Mouse (Mus musculus) ES-E14 (cell line): ENCODE measurements around the gene Efcab14. TPM values are rescaled to one million over a fixed set of nuclear protein-coding genes. Genes with fewer than 3 reads are reported as not detected.

Source experiments
- DNase-seq: peaks from one replicate; pipeline ENCODE4 v3.0.0-alpha.2; 2013; ENCODE audit warnings: low read depth, low spot score
- H3K27ac ChIP-seq: 2 replicates; pipeline ENCODE4 v1.5.1; 2012; ENCODE audit warnings: low read depth, mild to moderate bottlenecking, low read length, moderate library complexity, mixed read lengths; ENCODE audit not compliant: poor library complexity, insufficient read depth, severe bottlenecking
- H3K36me3 ChIP-seq: 2 replicates; pipeline ENCODE4 v1.6.1; 2012; ENCODE audit warnings: mild to moderate bottlenecking, low read length, moderate library complexity, mixed read lengths; ENCODE audit not compliant: control insufficient read depth, poor library complexity, insufficient read depth, severe bottlenecking
- H3K4me1 ChIP-seq, 2 experiments: fragments of 150-350 bp in 1 of 2; sonication (generic) in 1 of 2; 2 replicates each; pipeline ENCODE4 v1.6.1; 2012; ENCODE audit warnings: low read length in 2 of 2, mild to moderate bottlenecking in 1 of 2, mixed read lengths in 1 of 2; ENCODE audit not compliant: control insufficient read depth in 2 of 2, insufficient read depth in 2 of 2, poor library complexity in 1 of 2
- H3K4me3 ChIP-seq, 2 experiments: fragments of 150-350 bp in 1 of 2; sonication (generic) in 1 of 2; 2 replicates each; pipeline ENCODE4 v1.5.1; 2012; ENCODE audit warnings: low read length in 2 of 2, low read depth in 1 of 2, mild to moderate bottlenecking in 1 of 2, mixed read lengths in 1 of 2; ENCODE audit not compliant: insufficient read depth in 1 of 2, poor library complexity in 1 of 2, severe bottlenecking in 1 of 2
- H3K9ac ChIP-seq: 2 replicates; pipeline ENCODE4 v1.6.1; 2012; ENCODE audit warnings: low read depth, mild to moderate bottlenecking, low read length, mixed read lengths; ENCODE audit not compliant: poor library complexity, insufficient read depth, severe bottlenecking
- H3K9me3 ChIP-seq: fragments of 150-350 bp; sonication (generic); 2 replicates; pipeline ENCODE4 v1.6.1; 2012; ENCODE audit warnings: low read depth, mild to moderate bottlenecking, low read length; ENCODE audit not compliant: control insufficient read depth, insufficient read depth
- CHD2 ChIP-seq: IDR thresholded peaks from 2 replicates; pipeline ENCODE4 v1.6.1; 2014; ENCODE audit warnings: mild to moderate bottlenecking, low read depth, low read length, inconsistent platforms
- HCFC1 ChIP-seq: IDR thresholded peaks from 2 replicates; pipeline ENCODE4 v1.6.1; 2012; ENCODE audit warnings: low read length, inconsistent platforms, borderline replicate concordance; ENCODE audit not compliant: insufficient read depth
- MAFK ChIP-seq: IDR thresholded peaks from 2 replicates; pipeline ENCODE4 v1.6.1; 2014; ENCODE audit warnings: mild to moderate bottlenecking, low read depth, low read length, inconsistent platforms; ENCODE audit not compliant: insufficient read depth
- ZC3H11A ChIP-seq: IDR thresholded peaks from 2 replicates; pipeline ENCODE4 v1.6.1; 2012; ENCODE audit warnings: low read depth, mild to moderate bottlenecking, inconsistent platforms, low read length, borderline replicate concordance
- ZNF384 ChIP-seq: IDR thresholded peaks from 2 replicates; pipeline ENCODE4 v1.6.1; 2012; ENCODE audit warnings: low read depth, low read length, inconsistent platforms
- in situ Hi-C, 2 experiments: fragments of 600-800 bp; cut with MboI; formaldehyde crosslinking; loops; one replicate each; pipeline ENCODE4 v1.15.1; 2025; ENCODE audit warnings: low sequenced_read_pairs in 2 of 2, inconsistent platforms in 1 of 2; ENCODE audit not compliant: unreplicated experiment in 2 of 2
- total RNA-seq: library from RNA; depleted of rRNA; stranded (reverse); fragments of 300-350 nt; gene quantifications from 2 replicates; pipeline ENCODE4 v1.2.3, GENCODE M21; 2012; rRNA removed

Gene Efcab14
- total RNA-seq, 1 experiment: 20.2 TPM

DNA sequence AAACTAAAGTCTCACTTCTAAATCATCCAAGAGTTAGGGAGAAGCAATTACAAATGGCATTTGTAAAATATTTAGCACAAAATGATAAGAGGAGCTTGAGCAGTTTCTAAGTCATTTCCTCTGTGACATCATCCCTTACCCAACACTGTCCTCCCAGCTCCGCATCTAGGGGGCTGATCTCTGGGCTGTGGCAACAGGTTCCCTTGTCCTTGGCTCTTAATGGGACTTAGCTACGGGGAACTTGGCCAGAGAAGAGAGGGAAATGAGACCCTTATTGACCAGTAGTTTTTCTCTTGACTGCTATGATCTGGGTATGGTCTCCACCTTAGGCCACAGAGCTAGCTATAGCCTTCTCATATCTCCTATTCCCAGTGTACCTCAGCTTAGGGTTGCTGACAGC is 87.7 kb downstream of the Efcab14 start:
- Histone ChIP-seq H3K27ac (no peak overlapping the region), H3K9me3 (no peaks in the 10 kb centered on the region), H3K4me1 (peaks cover 0 to 7% of the 10 kb centered on the region in 2 experiments; a peak in 1 of 4 replicates), H3K4me3 (no peak overlapping the region), H3K9ac (no peak overlapping the region), H3K36me3 (no peaks in the 10 kb centered on the region)
- DNase-seq: no peak
- TF ChIP-seq CHD2 (no peak), HCFC1 (no peak), MAFK (no peak), ZNF384 (no peak), ZC3H11A (no peak)
- in situ Hi-C loops: no loop called here

Other genes starting within 250 kb of the Efcab14 start
- gene Cyp4a14, start 241.6 kb upstream of the Efcab14 start, total RNA-seq: not detected in 2 replicates
- 0.18 TPM in 1 of 2 replicates, not detected in the other for gene Cyp4a10, start 219.5 kb upstream of the Efcab14 start, total RNA-seq
- gene Cyp4a31, start 174.1 kb upstream of the Efcab14 start, total RNA-seq: not detected in 2 replicates
- not detected in 2 replicates for gene Cyp4a32, start 136.8 kb upstream of the Efcab14 start, total RNA-seq
- not detected in 2 replicates for gene Cyp4b1, start 90.0 kb upstream of the Efcab14 start, total RNA-seq
- gene Tex38, start 43.3 kb downstream of the Efcab14 start, total RNA-seq: 0.74 TPM in 1 of 2 replicates, not detected in the other
- gene Atpaf1, start 47.1 kb downstream of the Efcab14 start, total RNA-seq: 17.8 and 22.1 TPM in 2 replicates
- 4.0 and 8.3 TPM in 2 replicates for gene Mob3c, start 90.3 kb downstream of the Efcab14 start, total RNA-seq
- 18.5 and 24.0 TPM in 2 replicates for gene Mknk1, start 101.5 kb downstream of the Efcab14 start, total RNA-seq
- gene Kncn, start 146.7 kb downstream of the Efcab14 start, total RNA-seq: not detected in 2 replicates
- not detected in 2 replicates for gene 6430628N08Rik, start 152.9 kb downstream of the Efcab14 start, total RNA-seq
- gene Dmbx1, start 202.2 kb downstream of the Efcab14 start, total RNA-seq: 0.11 and 0.18 TPM in 2 replicates